Mouse (Mus musculus): ENCODE results near the gene I0C0044D17Rik. TPM values are rescaled to one million over a fixed set of nuclear protein-coding genes. Genes with fewer than 3 reads are reported as not detected.
"Not testable (repeated sequence)": the region's sequence is repeated elsewhere in the genome, so short reads cannot be mapped to it uniquely, and the experiment has no call there.

The I0C0044D17Rik gene
- not detected in 2 replicates for polyA plus RNA-seq (2014; fragmentation: Nextera tagmentation; extraction: Ambion mirVana)

DNA sequence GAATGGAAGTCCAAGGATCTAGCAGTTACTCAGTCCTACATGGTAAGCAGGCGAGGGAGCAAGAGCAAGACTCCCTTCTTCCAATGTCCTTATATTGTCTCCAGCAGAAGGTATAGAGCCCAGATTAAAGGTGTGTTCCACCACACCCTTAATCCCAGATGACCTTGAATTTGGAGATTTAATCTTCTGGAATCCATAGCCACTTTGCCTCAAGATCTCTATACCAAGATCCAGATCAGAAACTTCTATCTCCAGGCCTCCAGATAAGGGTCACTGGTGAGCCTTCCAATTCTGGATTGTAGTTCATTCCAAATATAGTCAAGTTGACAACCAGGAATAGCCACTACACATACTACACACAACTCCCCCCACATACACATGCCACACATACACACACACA is at the start of gene I0C0044D17Rik:
I0C0044D17Rik (minus strand) TSS at position 101 of the 400 bp plus-strand sequence.
- not testable (repeated sequence) for H3K27ac ChIP-seq (replicated peaks; ENCODE audit: low read depth, low read length); H3K27me3 ChIP-seq (ENCODE audit: control insufficient read depth, insufficient read depth, low read length); H3K9ac ChIP-seq (ENCODE audit: low read length); H3K4me3 ChIP-seq (ENCODE audit: low read depth, low read length); DNase-seq (ENCODE audit: low spot score); H3K36me3 ChIP-seq (ENCODE audit: control insufficient read depth, insufficient read depth, low read length); H3K4me2 ChIP-seq (ENCODE audit: low read depth, severe bottlenecking); H3K4me1 ChIP-seq (ENCODE audit: control insufficient read depth, insufficient read depth, low read length); H3K9me3 ChIP-seq (ENCODE audit: control insufficient read depth, low read length); ATAC-seq (ENCODE audit: insufficient number of reproducible peaks, low FRiP score, low TSS enrichment, low read depth)
- 96% methylated on average over 1 of the region's 1 CpGs for WGBS

DNA sequence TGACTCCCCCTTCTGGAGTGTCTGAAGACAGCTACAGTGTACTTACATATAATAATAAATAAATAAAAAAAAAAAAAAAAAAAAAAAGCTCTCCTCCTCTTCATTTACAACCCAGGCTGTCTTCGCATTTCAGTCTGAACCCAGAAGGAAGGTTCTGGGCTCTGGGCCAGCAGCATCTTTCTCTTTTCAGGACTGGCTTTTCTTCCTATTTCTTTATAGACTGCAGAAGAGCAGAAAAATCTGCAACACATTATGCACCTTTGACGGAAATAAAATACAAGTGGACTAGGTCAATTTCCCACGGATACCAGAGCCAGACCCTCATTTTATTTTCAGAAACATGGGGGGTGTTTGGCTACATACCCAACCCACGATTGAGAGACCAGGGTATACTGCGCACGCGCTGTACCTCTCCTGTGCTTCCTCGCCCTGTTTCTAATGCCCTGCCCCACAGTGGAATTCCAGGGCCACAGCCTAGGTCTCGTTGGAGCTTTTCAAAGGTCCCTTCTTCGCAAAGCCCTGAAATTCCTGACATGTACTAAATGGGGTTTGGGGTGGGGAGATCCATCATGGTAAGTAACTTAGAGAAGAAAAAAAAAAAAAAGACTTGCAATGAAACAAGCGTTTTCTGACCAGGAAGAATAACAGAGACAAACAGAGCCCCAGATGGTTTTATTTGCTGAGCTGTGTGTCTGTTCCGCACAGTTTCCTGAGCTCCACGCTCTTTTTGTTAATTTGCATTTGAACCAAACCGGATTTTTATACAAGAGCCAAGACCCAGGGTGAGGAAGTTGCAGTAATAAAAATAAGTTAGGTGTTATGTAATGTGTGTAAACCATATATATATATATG is 42.0 kb upstream of the I0C0044D17Rik start:
- Histone ChIP-seq H3K9ac (ENCODE audit: low read length) (no peak overlapping the region), H3K36me3 (ENCODE audit: control insufficient read depth, insufficient read depth, low read length) (no peaks in the 10 kb centered on the region), H3K9me3 (ENCODE audit: control insufficient read depth, low read length) (no peaks in the 10 kb centered on the region; the same call in 1 of the 2 replicates), H3K4me2 (ENCODE audit: low read depth, severe bottlenecking) (no peak overlapping the region), H3K4me3 (ENCODE audit: low read depth, low read length) (no peak overlapping the region), H3K4me1 (ENCODE audit: control insufficient read depth, insufficient read depth, low read length) (no peaks in the 10 kb centered on the region), H3K27ac (replicated peaks; ENCODE audit: low read depth, low read length) (no peak overlapping the region), H3K27me3 (ENCODE audit: control insufficient read depth, insufficient read depth, low read length) (no peaks in the 10 kb centered on the region)
- ATAC-seq (ENCODE audit: insufficient number of reproducible peaks, low FRiP score, low TSS enrichment, low read depth) (no peak), DNase-seq (ENCODE audit: low spot score) (no peak)
- WGBS = 86% methylated on average over 14 of the region's 14 CpGs

DNA sequence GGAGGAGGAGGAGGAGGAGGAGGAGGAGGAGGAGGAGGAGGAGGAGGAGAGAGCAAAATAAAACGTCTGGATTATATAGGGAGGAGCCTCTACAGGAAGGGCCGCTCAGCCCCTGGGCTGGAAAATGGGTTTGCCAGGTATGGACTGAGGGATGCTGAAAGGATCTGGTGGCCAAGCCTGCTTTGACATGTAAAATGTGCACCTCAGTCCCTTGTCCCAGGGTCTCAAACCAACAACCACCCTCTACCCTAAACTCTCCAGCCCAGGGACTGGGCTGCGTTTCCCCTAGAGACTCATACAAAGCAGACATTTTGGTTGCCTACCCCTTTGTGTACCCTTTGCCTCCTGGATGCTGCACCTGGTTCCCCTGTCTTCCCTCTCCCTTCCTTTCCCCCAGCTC is 40.9 kb upstream of the I0C0044D17Rik start:
- Histone ChIP-seq H3K4me1 (ENCODE audit: control insufficient read depth, insufficient read depth, low read length) (no peaks in the 10 kb centered on the region), H3K9me3 (ENCODE audit: control insufficient read depth, low read length) (no peaks in the 10 kb centered on the region; the same call in 1 of the 2 replicates), H3K27ac (replicated peaks; ENCODE audit: low read depth, low read length) (no peak overlapping the region), H3K9ac (ENCODE audit: low read length) (no peak overlapping the region), H3K4me3 (ENCODE audit: low read depth, low read length) (no peak overlapping the region), H3K4me2 (ENCODE audit: low read depth, severe bottlenecking) (no peak overlapping the region), H3K27me3 (ENCODE audit: control insufficient read depth, insufficient read depth, low read length) (no peaks in the 10 kb centered on the region), H3K36me3 (ENCODE audit: control insufficient read depth, insufficient read depth, low read length) (no peaks in the 10 kb centered on the region)
- WGBS = 88% methylated on average over 3 of the region's 3 CpGs
- DNase-seq (ENCODE audit: low spot score) (no peak), ATAC-seq (ENCODE audit: insufficient number of reproducible peaks, low FRiP score, low TSS enrichment, low read depth) (no peak)

DNA sequence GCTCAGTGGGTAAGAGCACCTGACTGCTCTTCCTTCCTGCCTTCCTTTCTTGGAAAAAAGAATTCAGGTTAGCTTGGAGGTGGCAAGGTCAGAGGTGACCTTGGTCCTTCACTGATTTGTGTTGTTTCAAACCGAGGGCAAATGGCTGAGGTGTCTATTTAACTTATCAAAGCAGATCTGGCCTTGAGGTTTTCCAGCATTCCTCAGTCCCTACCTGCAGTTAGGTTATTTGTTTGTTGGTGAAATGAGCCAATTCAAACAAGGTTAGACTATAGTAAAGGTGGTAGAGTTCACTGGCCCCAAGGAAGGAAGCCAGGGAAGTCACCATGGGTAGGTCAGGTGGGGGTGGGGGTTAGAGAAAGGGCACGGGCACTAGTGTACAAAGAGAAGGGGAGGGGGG is 40.5 kb upstream of the I0C0044D17Rik start:
- no peak overlapping the region for H3K4me2 ChIP-seq (ENCODE audit: low read depth, severe bottlenecking)
- no peak overlapping the region for H3K27ac ChIP-seq (replicated peaks; ENCODE audit: low read depth, low read length)
- H3K27me3 ChIP-seq (ENCODE audit: control insufficient read depth, insufficient read depth, low read length) = no peaks in the 10 kb centered on the region
- no peaks in the 10 kb centered on the region for H3K36me3 ChIP-seq (ENCODE audit: control insufficient read depth, insufficient read depth, low read length)
- no peak overlapping the region for H3K9ac ChIP-seq (ENCODE audit: low read length)
- no peaks in the 10 kb centered on the region; the same call in 1 of the 2 replicates for H3K9me3 ChIP-seq (ENCODE audit: control insufficient read depth, low read length)
- no peak for ATAC-seq (ENCODE audit: insufficient number of reproducible peaks, low FRiP score, low TSS enrichment, low read depth)
- no peaks in the 10 kb centered on the region for H3K4me1 ChIP-seq (ENCODE audit: control insufficient read depth, insufficient read depth, low read length)
- DNase-seq (ENCODE audit: low spot score) = no peak
- no peak overlapping the region for H3K4me3 ChIP-seq (ENCODE audit: low read depth, low read length)
- 64% methylated on average over 1 of the region's 2 CpGs for WGBS

DNA sequence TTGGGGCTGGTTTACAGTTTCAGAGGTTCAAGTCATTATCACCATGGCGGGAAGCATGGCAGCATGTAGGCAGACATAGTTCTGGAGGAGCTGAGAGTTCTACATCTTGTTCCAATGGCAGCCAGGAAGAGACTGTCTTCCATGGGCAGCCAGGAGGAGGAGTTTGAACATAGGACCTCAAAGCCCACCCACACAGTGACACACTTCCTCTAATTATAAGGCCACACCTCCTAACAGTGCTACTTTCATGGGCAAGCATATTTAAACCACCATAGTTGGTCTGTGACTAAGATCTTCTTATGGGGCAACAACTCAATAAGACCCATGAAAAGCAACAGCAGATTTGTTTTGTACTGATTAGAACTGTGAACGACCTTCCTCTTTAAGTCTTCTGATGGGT is 39.8 kb upstream of the I0C0044D17Rik start:
- WGBS = 86% methylated on average over 2 of the region's 2 CpGs
- H3K9me3 ChIP-seq (ENCODE audit: control insufficient read depth, low read length) = no peaks in the 10 kb centered on the region; the same call in 1 of the 2 replicates
- H3K4me1 ChIP-seq (ENCODE audit: control insufficient read depth, insufficient read depth, low read length) = no peaks in the 10 kb centered on the region
- H3K4me2 ChIP-seq (ENCODE audit: low read depth, severe bottlenecking) = no peak overlapping the region
- H3K4me3 ChIP-seq (ENCODE audit: low read depth, low read length) = no peak overlapping the region
- no peak overlapping the region for H3K27ac ChIP-seq (replicated peaks; ENCODE audit: low read depth, low read length)
- DNase-seq (ENCODE audit: low spot score) = no peak
- ATAC-seq (ENCODE audit: insufficient number of reproducible peaks, low FRiP score, low TSS enrichment, low read depth) = no peak
- no peak overlapping the region for H3K9ac ChIP-seq (ENCODE audit: low read length)
- H3K36me3 ChIP-seq (ENCODE audit: control insufficient read depth, insufficient read depth, low read length) = no peaks in the 10 kb centered on the region
- no peaks in the 10 kb centered on the region for H3K27me3 ChIP-seq (ENCODE audit: control insufficient read depth, insufficient read depth, low read length)

DNA sequence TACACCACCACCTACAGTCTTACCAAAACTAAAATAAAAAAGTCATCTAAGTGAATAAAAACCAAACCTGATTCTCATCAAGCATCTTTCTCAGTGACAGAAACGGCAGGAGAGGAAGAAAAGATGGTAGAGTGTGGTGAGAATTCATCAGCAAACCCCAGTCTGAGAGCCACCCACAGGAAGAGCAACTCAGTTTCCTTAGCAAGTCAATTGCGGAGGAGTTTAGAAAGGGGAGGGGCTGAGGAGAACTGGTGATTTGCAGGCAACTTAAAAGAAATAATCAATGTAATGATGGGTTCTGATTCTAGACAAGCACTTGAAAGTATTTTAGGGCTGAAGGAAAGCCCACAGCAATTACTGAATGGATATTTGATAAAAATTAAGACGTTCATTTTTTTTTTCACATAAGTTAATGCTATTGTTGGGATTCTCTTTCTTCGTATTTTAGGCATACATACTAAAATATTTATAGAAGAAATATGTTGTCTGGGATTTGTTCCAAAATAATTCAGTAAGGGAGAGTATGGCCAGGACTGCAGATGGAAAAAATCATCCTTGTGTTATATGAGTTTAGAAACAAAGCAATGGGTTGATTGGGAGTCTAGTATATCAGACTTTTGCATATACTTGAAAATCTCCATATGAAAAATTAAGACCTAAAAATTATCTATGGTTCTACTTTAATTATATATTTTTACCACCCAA is 34.7 kb upstream of the I0C0044D17Rik start:
- 79% methylated on average over 4 of the region's 4 CpGs for WGBS
- no peak for ATAC-seq (ENCODE audit: insufficient number of reproducible peaks, low FRiP score, low TSS enrichment, low read depth)
- Histone ChIP-seq H3K4me1 (ENCODE audit: control insufficient read depth, insufficient read depth, low read length) (no peaks in the 10 kb centered on the region), H3K36me3 (ENCODE audit: control insufficient read depth, insufficient read depth, low read length) (no peaks in the 10 kb centered on the region), H3K4me3 (ENCODE audit: low read depth, low read length) (no peak overlapping the region), H3K9me3 (ENCODE audit: control insufficient read depth, low read length) (no peaks in the 10 kb centered on the region), H3K27me3 (ENCODE audit: control insufficient read depth, insufficient read depth, low read length) (no peaks in the 10 kb centered on the region), H3K27ac (replicated peaks; ENCODE audit: low read depth, low read length) (no peak overlapping the region), H3K4me2 (ENCODE audit: low read depth, severe bottlenecking) (no peak overlapping the region), H3K9ac (ENCODE audit: low read length) (no peak overlapping the region)
- no peak for DNase-seq (ENCODE audit: low spot score)

DNA sequence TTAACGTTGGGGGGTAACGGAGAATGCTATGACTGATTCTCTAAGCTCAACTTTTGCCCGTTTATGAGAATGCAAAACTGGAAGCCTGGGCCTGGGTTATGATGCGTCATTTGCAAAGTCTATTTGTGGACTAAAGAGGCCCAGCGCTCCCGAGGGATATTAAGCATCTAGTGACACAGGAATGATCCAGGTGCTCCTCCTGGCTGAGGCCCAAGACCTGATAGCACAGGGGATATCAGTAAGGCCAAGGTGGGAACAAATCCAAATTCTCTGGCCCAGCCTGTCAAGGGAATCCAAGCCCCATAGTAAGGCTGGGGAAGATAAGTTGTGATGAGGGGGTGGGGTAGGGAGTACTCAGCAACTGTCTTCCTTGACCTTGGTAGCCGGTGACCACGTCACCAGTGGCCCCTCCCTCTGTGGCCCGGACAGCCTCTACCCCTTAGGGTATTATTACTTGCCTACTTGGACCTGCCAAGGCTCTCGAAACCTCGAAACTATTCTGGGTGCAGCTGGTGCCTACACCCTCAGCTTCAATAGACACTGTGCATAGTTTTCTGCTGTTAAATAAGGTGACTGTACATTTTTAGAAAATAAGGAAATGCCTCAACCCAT is 33.5 kb upstream of the I0C0044D17Rik start:
- no peak overlapping the region for H3K4me3 ChIP-seq (ENCODE audit: low read depth, low read length)
- no peak for ATAC-seq (ENCODE audit: insufficient number of reproducible peaks, low FRiP score, low TSS enrichment, low read depth)
- H3K36me3 ChIP-seq (ENCODE audit: control insufficient read depth, insufficient read depth, low read length) = no peaks in the 10 kb centered on the region
- 82% methylated on average over 11 of the region's 11 CpGs for WGBS
- H3K4me1 ChIP-seq (ENCODE audit: control insufficient read depth, insufficient read depth, low read length) = no peaks in the 10 kb centered on the region
- no peaks in the 10 kb centered on the region for H3K9me3 ChIP-seq (ENCODE audit: control insufficient read depth, low read length)
- no peaks in the 10 kb centered on the region for H3K27me3 ChIP-seq (ENCODE audit: control insufficient read depth, insufficient read depth, low read length)
- no peak for DNase-seq (ENCODE audit: low spot score)
- H3K9ac ChIP-seq (ENCODE audit: low read length) = no peak overlapping the region
- no peak overlapping the region for H3K27ac ChIP-seq (replicated peaks; ENCODE audit: low read depth, low read length)
- no peak overlapping the region for H3K4me2 ChIP-seq (ENCODE audit: low read depth, severe bottlenecking)

DNA sequence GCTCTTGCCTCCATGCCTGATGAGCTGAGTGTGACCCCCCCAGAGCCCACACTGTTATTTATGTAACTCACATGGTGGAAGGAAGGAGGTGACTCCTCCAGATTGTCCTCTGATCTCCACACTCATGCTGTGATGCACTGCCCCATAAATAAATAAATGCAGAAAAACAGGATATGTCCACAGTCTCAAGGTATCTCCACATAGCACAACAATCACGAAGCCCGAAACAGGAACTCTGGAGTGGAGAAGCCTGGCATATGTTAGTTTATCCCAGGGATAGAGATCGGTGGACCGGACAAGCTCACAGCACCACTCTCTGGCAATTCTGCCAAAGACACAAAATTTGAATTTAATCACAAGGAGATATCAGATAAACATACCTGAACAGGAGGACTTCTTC is 30.3 kb upstream of the I0C0044D17Rik start:
- H3K27me3 ChIP-seq (ENCODE audit: control insufficient read depth, insufficient read depth, low read length) = no peaks in the 10 kb centered on the region
- H3K4me2 ChIP-seq (ENCODE audit: low read depth, severe bottlenecking) = no peak overlapping the region
- no peak overlapping the region for H3K4me3 ChIP-seq (ENCODE audit: low read depth, low read length)
- H3K36me3 ChIP-seq (ENCODE audit: control insufficient read depth, insufficient read depth, low read length) = no peaks in the 10 kb centered on the region
- H3K27ac ChIP-seq (replicated peaks; ENCODE audit: low read depth, low read length) = no peak overlapping the region
- no peaks in the 10 kb centered on the region for H3K9me3 ChIP-seq (ENCODE audit: control insufficient read depth, low read length)
- DNase-seq (ENCODE audit: low spot score) (no peak), ATAC-seq (ENCODE audit: insufficient number of reproducible peaks, low FRiP score, low TSS enrichment, low read depth) (no peak)
- no peak overlapping the region for H3K9ac ChIP-seq (ENCODE audit: low read length)
- WGBS = 89% methylated on average over 4 of the region's 4 CpGs
- no peaks in the 10 kb centered on the region for H3K4me1 ChIP-seq (ENCODE audit: control insufficient read depth, insufficient read depth, low read length)

Measured in limb, embryonic 11.5 days (tissue).